Mouse (Mus musculus): ENCODE results near the gene Fto. TPM values are rescaled to one million over a fixed set of nuclear protein-coding genes. Genes with fewer than 3 reads are reported as not detected.

Gene Fto
- total and polyA plus RNA-seq, 2 experiments from 2014 or later: 41.1 to 50.6 TPM

- H3K36me3 ChIP-seq (replicated peaks; ENCODE audit: control insufficient read depth, insufficient read depth, low read length): no peaks in the 10 kb centered on the region
- no peak for ATAC-seq (ENCODE audit: insufficient read depth, low read depth)
- no peaks in the 10 kb centered on the region for H3K9me3 ChIP-seq (replicated peaks; ENCODE audit: control insufficient read depth, low read length)
- no peak overlapping the region for H3K4me2 ChIP-seq (ENCODE audit: low read depth, low read length)
- no peak overlapping the region for H3K27ac ChIP-seq (ENCODE audit: low read depth)
- no peaks in the 10 kb centered on the region; the same call in none of the 2 replicates for H3K4me1 ChIP-seq (ENCODE audit: control insufficient read depth, insufficient read depth)
- 86% methylated on average over 5 of the region's 5 CpGs for WGBS
- TF ChIP-seq EP300 (IDR thresholded peaks at IDR 0.05; ENCODE audit: low read depth) (no peak), CTCF (IDR thresholded peaks at IDR 0.05; ENCODE audit: low read depth) (no peak)
- no peak overlapping the region for H3K4me3 ChIP-seq (ENCODE audit: low read depth, low read length)
- H3K27me3 ChIP-seq (ENCODE audit: control insufficient read depth, insufficient read depth, low read length): no peaks in the 10 kb centered on the region
- no peak overlapping the region for H3K9ac ChIP-seq (replicated peaks; ENCODE audit: low read depth, low read length)
- no peak for DNase-seq (ENCODE audit: low spot score)
Measured at GRCm38 (mm10) chr8:91529699-91530098, 216.4 kb downstream of the Fto start.

DNA sequence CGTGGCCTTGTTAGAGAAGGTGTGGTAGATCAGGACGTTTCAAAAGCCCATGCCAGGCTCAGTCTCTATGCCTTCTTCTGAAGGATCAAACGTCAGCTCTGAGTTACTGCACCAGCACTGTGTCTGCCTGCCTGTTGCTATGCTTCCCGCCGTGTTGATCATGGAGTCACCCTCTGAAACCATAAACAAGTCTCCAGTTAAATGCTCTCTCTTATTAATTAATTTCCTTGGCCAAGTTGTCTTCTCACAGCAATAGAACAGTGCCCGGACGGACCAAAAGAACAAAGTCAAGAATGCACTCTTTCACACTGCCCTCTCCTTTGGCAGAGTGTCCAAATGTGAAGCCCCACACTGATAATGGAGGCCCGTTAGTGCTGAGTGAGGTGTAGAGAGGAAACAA is 217.3 kb downstream of the Fto start:
- DNase-seq (ENCODE audit: low spot score) (no peak), ATAC-seq (ENCODE audit: insufficient read depth, low read depth) (no peak)
- no peaks in the 10 kb centered on the region for H3K9me3 ChIP-seq (replicated peaks; ENCODE audit: control insufficient read depth, low read length)
- H3K27ac ChIP-seq (ENCODE audit: low read depth): no peak overlapping the region
- H3K4me3 ChIP-seq (ENCODE audit: low read depth, low read length): no peak overlapping the region
- WGBS: 78% methylated on average over 8 of the region's 8 CpGs
- H3K36me3 ChIP-seq (replicated peaks; ENCODE audit: control insufficient read depth, insufficient read depth, low read length): no peaks in the 10 kb centered on the region
- no peaks in the 10 kb centered on the region for H3K27me3 ChIP-seq (ENCODE audit: control insufficient read depth, insufficient read depth, low read length)
- H3K9ac ChIP-seq (replicated peaks; ENCODE audit: low read depth, low read length): no peak overlapping the region
- H3K4me1 ChIP-seq (ENCODE audit: control insufficient read depth, insufficient read depth): no peaks in the 10 kb centered on the region; the same call in none of the 2 replicates
- no peak overlapping the region for H3K4me2 ChIP-seq (ENCODE audit: low read depth, low read length)
- TF ChIP-seq EP300 (IDR thresholded peaks at IDR 0.05; ENCODE audit: low read depth): no peak
- no peak for TF ChIP-seq CTCF (IDR thresholded peaks at IDR 0.05; ENCODE audit: low read depth)

DNA sequence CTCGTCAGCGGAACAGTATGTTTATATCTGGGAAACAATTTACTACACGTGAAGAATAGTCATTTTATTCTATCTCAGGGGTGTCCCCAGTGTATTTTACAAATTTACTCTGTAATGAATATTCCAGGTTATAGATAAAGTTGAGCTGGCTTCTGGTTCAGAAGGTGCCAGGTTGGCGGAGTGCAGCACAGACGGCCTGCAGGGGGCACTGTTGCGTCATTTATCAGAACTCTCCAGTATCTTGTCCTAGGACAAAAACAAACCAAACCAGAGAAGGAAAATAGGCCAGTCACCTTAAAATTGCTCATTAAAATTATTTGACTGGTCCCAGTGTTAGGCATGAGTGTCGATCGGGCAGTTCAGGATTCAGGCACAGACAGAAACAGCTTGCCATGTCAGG is 218.6 kb downstream of the Fto start:
- TF ChIP-seq CTCF (IDR thresholded peaks at IDR 0.05; ENCODE audit: low read depth) (peak; percentile 79), EP300 (IDR thresholded peaks at IDR 0.05; ENCODE audit: low read depth) (no peak)
- Histone ChIP-seq H3K27ac (ENCODE audit: low read depth) (no peak overlapping the region), H3K9ac (replicated peaks; ENCODE audit: low read depth, low read length) (no peak overlapping the region), H3K4me2 (ENCODE audit: low read depth, low read length) (no peak overlapping the region), H3K4me1 (ENCODE audit: control insufficient read depth, insufficient read depth) (no peaks in the 10 kb centered on the region; the same call in none of the 2 replicates), H3K27me3 (ENCODE audit: control insufficient read depth, insufficient read depth, low read length) (no peaks in the 10 kb centered on the region), H3K9me3 (replicated peaks; ENCODE audit: control insufficient read depth, low read length) (no peaks in the 10 kb centered on the region), H3K36me3 (replicated peaks; ENCODE audit: control insufficient read depth, insufficient read depth, low read length) (no peaks in the 10 kb centered on the region), H3K4me3 (ENCODE audit: low read depth, low read length) (no peak overlapping the region)
- ATAC-seq (ENCODE audit: insufficient read depth, low read depth): no peak
- peak; percentile 56 for DNase-seq (ENCODE audit: low spot score)
- WGBS: 40% methylated on average over 8 of the region's 8 CpGs

DNA sequence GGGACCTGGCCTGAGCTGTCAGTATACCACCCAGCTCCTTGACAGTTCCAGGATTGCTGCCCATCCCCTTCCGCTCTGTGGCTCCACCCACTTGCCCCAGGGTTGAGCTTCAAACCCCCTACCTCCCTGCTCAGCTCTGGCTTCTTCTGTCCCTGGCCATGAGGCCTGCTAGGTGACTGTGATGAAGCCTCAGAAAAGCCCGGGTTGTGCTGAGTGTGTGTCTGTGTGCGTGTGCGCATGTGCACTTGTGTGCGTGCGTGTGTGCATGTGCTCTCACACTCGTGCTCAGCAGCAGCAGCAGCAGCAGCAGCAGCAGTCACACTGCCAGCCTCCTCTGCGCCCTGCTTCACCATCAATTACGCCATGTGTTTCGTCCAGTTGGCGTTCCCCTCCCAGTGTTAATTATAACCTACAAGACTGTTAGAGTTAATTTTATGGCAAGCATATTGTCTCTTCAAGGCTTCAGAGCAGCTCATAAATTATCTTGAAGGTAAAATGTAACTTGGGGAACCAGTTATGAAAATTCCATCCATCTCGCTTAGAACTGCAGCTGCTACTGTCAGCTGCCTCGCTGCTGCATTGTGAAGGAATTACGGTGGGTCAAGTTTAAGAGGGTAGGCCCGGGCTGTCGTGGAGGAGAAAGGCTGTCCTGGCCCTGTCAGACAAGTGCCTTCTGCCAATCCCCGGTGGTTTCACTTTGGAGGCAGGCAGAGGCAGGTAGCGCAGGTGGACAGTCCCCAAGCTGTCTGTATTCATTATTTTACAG is 219.5 kb downstream of the Fto start:
- no peaks in the 10 kb centered on the region for H3K36me3 ChIP-seq (replicated peaks; ENCODE audit: control insufficient read depth, insufficient read depth, low read length)
- H3K4me2 ChIP-seq (ENCODE audit: low read depth, low read length): no peak overlapping the region
- WGBS: 90% methylated on average over 18 of the region's 18 CpGs
- no peaks in the 10 kb centered on the region for H3K27me3 ChIP-seq (ENCODE audit: control insufficient read depth, insufficient read depth, low read length)
- ATAC-seq (ENCODE audit: insufficient read depth, low read depth) (no peak), DNase-seq (ENCODE audit: low spot score) (no peak)
- TF ChIP-seq CTCF (IDR thresholded peaks at IDR 0.05; ENCODE audit: low read depth) (no peak), EP300 (IDR thresholded peaks at IDR 0.05; ENCODE audit: low read depth) (no peak)
- H3K9ac ChIP-seq (replicated peaks; ENCODE audit: low read depth, low read length): no peak overlapping the region
- no peaks in the 10 kb centered on the region for H3K9me3 ChIP-seq (replicated peaks; ENCODE audit: control insufficient read depth, low read length)
- H3K4me3 ChIP-seq (ENCODE audit: low read depth, low read length): no peak overlapping the region
- H3K4me1 ChIP-seq (ENCODE audit: control insufficient read depth, insufficient read depth): no peaks in the 10 kb centered on the region; the same call in none of the 2 replicates
- H3K27ac ChIP-seq (ENCODE audit: low read depth): no peak overlapping the region

GRCm38 (mm10) chr8:91534752-91535151 is 221.4 kb downstream of the Fto start:
- no peak overlapping the region for H3K9ac ChIP-seq (replicated peaks; ENCODE audit: low read depth, low read length)
- 66% methylated on average over 5 of the region's 5 CpGs for WGBS
- H3K4me1 ChIP-seq (ENCODE audit: control insufficient read depth, insufficient read depth): no peaks in the 10 kb centered on the region; the same call in 1 of the 2 replicates
- H3K27me3 ChIP-seq (ENCODE audit: control insufficient read depth, insufficient read depth, low read length): no peaks in the 10 kb centered on the region
- no peak overlapping the region for H3K4me2 ChIP-seq (ENCODE audit: low read depth, low read length)
- no peak overlapping the region for H3K27ac ChIP-seq (ENCODE audit: low read depth)
- no peak overlapping the region for H3K4me3 ChIP-seq (ENCODE audit: low read depth, low read length)
- no peak for DNase-seq (ENCODE audit: low spot score)
- ATAC-seq (ENCODE audit: insufficient read depth, low read depth): no peak
- no peaks in the 10 kb centered on the region for H3K36me3 ChIP-seq (replicated peaks; ENCODE audit: control insufficient read depth, insufficient read depth, low read length)
- TF ChIP-seq EP300 (IDR thresholded peaks at IDR 0.05; ENCODE audit: low read depth) (no peak), CTCF (IDR thresholded peaks at IDR 0.05; ENCODE audit: low read depth) (no peak)
- no peaks in the 10 kb centered on the region for H3K9me3 ChIP-seq (replicated peaks; ENCODE audit: control insufficient read depth, low read length)

GRCm38 (mm10) chr8:91538109-91538508 is 224.8 kb downstream of the Fto start:
- DNase-seq (ENCODE audit: low spot score) (no peak), ATAC-seq (ENCODE audit: insufficient read depth, low read depth) (no peak)
- no peak overlapping the region for H3K9ac ChIP-seq (replicated peaks; ENCODE audit: low read depth, low read length)
- WGBS: 87% methylated on average over 9 of the region's 9 CpGs
- no peaks in the 10 kb centered on the region for H3K27me3 ChIP-seq (ENCODE audit: control insufficient read depth, insufficient read depth, low read length)
- no peak for TF ChIP-seq EP300 (IDR thresholded peaks at IDR 0.05; ENCODE audit: low read depth)
- no peak for TF ChIP-seq CTCF (IDR thresholded peaks at IDR 0.05; ENCODE audit: low read depth)
- no peaks in the 10 kb centered on the region for H3K36me3 ChIP-seq (replicated peaks; ENCODE audit: control insufficient read depth, insufficient read depth, low read length)
- H3K4me3 ChIP-seq (ENCODE audit: low read depth, low read length): no peak overlapping the region
- H3K4me1 ChIP-seq (ENCODE audit: control insufficient read depth, insufficient read depth): no peaks in the 10 kb centered on the region; the same call in 1 of the 2 replicates
- no peaks in the 10 kb centered on the region for H3K9me3 ChIP-seq (replicated peaks; ENCODE audit: control insufficient read depth, low read length)
- no peak overlapping the region for H3K27ac ChIP-seq (ENCODE audit: low read depth)
- H3K4me2 ChIP-seq (ENCODE audit: low read depth, low read length): no peak overlapping the region
